10 mouse cellular contexts compared by ENCODE assay signal in genomic region chr19:14692183-14692582, GRCm38 (mm10).
DNase-seq lines count a peak whose midpoint lies in the region; ATAC-seq and TF ChIP-seq lines count a peak whose summit lies in the region.
"Had no signal": no experiment of that assay in that cellular context is flagged by ENCODE, and none has a peak within 500 bp of the region (broad histone marks: within the 10 kb centered on the region; RNA-seq: fewer than 3 reads in every experiment).

No protein-coding gene starts in this region.

- no peak overlapping the region for H3K9ac ChIP-seq in lung, postnatal 0 days (replicated peaks; ENCODE audit: low read depth)
- no peak overlapping the region for H3K9ac ChIP-seq in forebrain, embryonic 14.5 days (ENCODE audit: low read length)
- H3K9ac ChIP-seq in hindbrain, embryonic 12.5 days = no peak overlapping the region
- H3K9ac ChIP-seq: midbrain, embryonic 12.5 days had no signal

- H3K4me3 ChIP-seq in lung, postnatal 0 days (ENCODE audit: low read depth, low read length) = no peak overlapping the region
- H3K4me3 ChIP-seq in forebrain, embryonic 14.5 days (ENCODE audit: low read depth, low read length) = no peak overlapping the region
- H3K4me3 ChIP-seq in hindbrain, embryonic 12.5 days = no peak overlapping the region
- H3K4me3 ChIP-seq: midbrain, embryonic 12.5 days had no signal

- no peaks in the 10 kb centered on the region for H3K27me3 ChIP-seq in lung, postnatal 0 days (replicated peaks; ENCODE audit: insufficient read depth, low read length)
- no peaks in the 10 kb centered on the region for H3K27me3 ChIP-seq in forebrain, embryonic 14.5 days (replicated peaks; ENCODE audit: control insufficient read depth, insufficient read depth, low read length)
- H3K27me3 ChIP-seq in hindbrain, embryonic 12.5 days = no peaks in the 10 kb centered on the region
- H3K27me3 ChIP-seq: midbrain, embryonic 12.5 days had no signal

- ATAC-seq in lung, postnatal 0 days = no peak
- no peak for ATAC-seq in forebrain, embryonic 14.5 days
- no peak for ATAC-seq in hindbrain, embryonic 12.5 days (ENCODE audit: low FRiP score)

- H3K4me1 ChIP-seq in lung, postnatal 0 days (ENCODE audit: insufficient read depth, low read depth, low read length) = no peaks in the 10 kb centered on the region
- H3K4me1 ChIP-seq in forebrain, embryonic 14.5 days (ENCODE audit: control insufficient read depth, insufficient read depth, low read length) = no peaks in the 10 kb centered on the region
- no peaks in the 10 kb centered on the region for H3K4me1 ChIP-seq in hindbrain, embryonic 12.5 days
- H3K4me1 ChIP-seq: midbrain, embryonic 12.5 days had no signal

- peak; percentile 7 to 79 for DNase-seq in adrenal gland, adult (ENCODE audit: inconsistent age in 2 of 2, low spot score in 1 of 2)
- no peak for DNase-seq in adrenal gland, postnatal 4 days (ENCODE audit: low spot score in 2 of 2)
- DNase-seq in urinary bladder, postnatal 14 days (ENCODE audit: low spot score) = peak; percentile 39
- DNase-seq in urinary bladder, postnatal 10 days (ENCODE audit: low spot score) = no peak
- DNase-seq in lung, postnatal 0 days (ENCODE audit: low spot score) = peak; percentile 26
- no peak for DNase-seq in left cerebral cortex, adult 8-10 months (ENCODE audit: low spot score in 2 of 2)
- no peak for DNase-seq in forebrain, embryonic 14.5 days (ENCODE audit: low spot score)
- DNase-seq: right cerebral cortex, postnatal 4 days had no signal

- no peak overlapping the region for H3K27ac ChIP-seq in lung, postnatal 0 days (ENCODE audit: low read length)
- no peak overlapping the region for H3K27ac ChIP-seq in forebrain, embryonic 14.5 days (ENCODE audit: low read depth, low read length)
- no peak overlapping the region for H3K27ac ChIP-seq in hindbrain, embryonic 12.5 days
- H3K27ac ChIP-seq: midbrain, embryonic 12.5 days had no signal

- H3K4me2 ChIP-seq in lung, postnatal 0 days (replicated peaks; ENCODE audit: low read depth, low read length) = no peak overlapping the region
- H3K4me2 ChIP-seq in forebrain, embryonic 14.5 days (ENCODE audit: low read length) = no peak overlapping the region
- H3K4me2 ChIP-seq in hindbrain, embryonic 12.5 days (replicated peaks) = no peak overlapping the region
- H3K4me2 ChIP-seq: midbrain, embryonic 12.5 days had no signal

- H3K9me3 ChIP-seq in lung, postnatal 0 days (ENCODE audit: low read length) = no peaks in the 10 kb centered on the region
- no peaks in the 10 kb centered on the region; the same call in 1 of the 2 replicates for H3K9me3 ChIP-seq in forebrain, embryonic 14.5 days (replicated peaks; ENCODE audit: control insufficient read depth, low read length)
- H3K9me3 ChIP-seq in hindbrain, embryonic 12.5 days (replicated peaks) = no peaks in the 10 kb centered on the region

- TF ChIP-seq EP300 in lung, postnatal 0 days (IDR thresholded peaks at IDR 0.05) = no peak

- TF ChIP-seq CTCF in lung, postnatal 0 days (IDR thresholded peaks at IDR 0.05) = peak; percentile 50

- no peaks in the 10 kb centered on the region for H3K36me3 ChIP-seq in lung, postnatal 0 days (ENCODE audit: insufficient read depth, low read length)
- H3K36me3 ChIP-seq in forebrain, embryonic 14.5 days (ENCODE audit: control insufficient read depth, insufficient read depth, low read length) = no peaks in the 10 kb centered on the region
- no peaks in the 10 kb centered on the region for H3K36me3 ChIP-seq in hindbrain, embryonic 12.5 days
- H3K36me3 ChIP-seq: midbrain, embryonic 12.5 days had no signal

Comparison
In these comparisons a context has a peak if more than half of its experiments do, and no peak if none do; other contexts are left out.
1. DNase-seq: peak in adrenal gland, adult (2 of 2), urinary bladder, postnatal 14 days (single experiment) and lung, postnatal 0 days (single experiment); none in adrenal gland, postnatal 4 days (0 of 2), urinary bladder, postnatal 10 days (single experiment), left cerebral cortex, adult 8-10 months (0 of 2) and forebrain, embryonic 14.5 days (single experiment).